Mouse (Mus musculus) testis, adult 2 months (tissue): ENCODE measurements around the gene Mettl16. TPM values are rescaled to one million over a fixed set of nuclear protein-coding genes. Genes with fewer than 3 reads are reported as not detected.

Experiments
- H3K27ac ChIP-seq: fragments of 200-500 bp; 2 replicates; pipeline ENCODE4 v1.5.1; 2012; ENCODE audit warnings: low read depth, low read length; ENCODE audit not compliant: control insufficient read depth, insufficient read depth
- H3K27me3 ChIP-seq: fragments of 200-500 bp; 2 replicates; pipeline ENCODE4 v1.6.1; 2012; ENCODE audit warnings: mild to moderate bottlenecking, low read length, moderate library complexity; ENCODE audit not compliant: control insufficient read depth, insufficient read depth
- H3K36me3 ChIP-seq: fragments of 200-500 bp; 2 replicates; pipeline ENCODE4 v1.6.1; 2012; ENCODE audit warnings: mild to moderate bottlenecking, low read length; ENCODE audit not compliant: control insufficient read depth, insufficient read depth
- H3K4me1 ChIP-seq: fragments of 200-500 bp; 2 replicates; pipeline ENCODE4 v1.6.1; 2012; ENCODE audit warnings: low read length; ENCODE audit not compliant: control insufficient read depth, insufficient read depth
- H3K4me3 ChIP-seq: fragments of 200-500 bp; 2 replicates; pipeline ENCODE4 v1.5.1; 2012; ENCODE audit warnings: low read depth, mild to moderate bottlenecking, low read length, moderate library complexity, mixed read lengths; ENCODE audit not compliant: control insufficient read depth
- CTCF ChIP-seq: fragments of 200-500 bp; IDR thresholded peaks from 2 replicates; pipeline ENCODE4 v1.5.1; 2012; ENCODE audit warnings: low read depth, mild to moderate bottlenecking, inconsistent platforms, low read length, moderate library complexity; ENCODE audit not compliant: control insufficient read depth, insufficient read depth, insufficient replicate concordance
- POLR2A ChIP-seq: fragments of 200-500 bp; IDR thresholded peaks from 2 replicates; pipeline ENCODE4 v1.6.1; 2012; ENCODE audit warnings: low read depth, mild to moderate bottlenecking, inconsistent platforms, low read length, moderate library complexity; ENCODE audit not compliant: control insufficient read depth
- polyA plus RNA-seq: library from polyadenylated mRNA; depleted of rRNA; stranded (reverse); fragments of >200 nt; gene quantifications from 2 replicates; pipeline ENCODE4 v1.2.3, GENCODE M21; 2012

Gene Mettl16
- polyA plus RNA-seq, 1 experiment, result 5.3 TPM

- Histone ChIP-seq H3K36me3 (no peaks in the 10 kb centered on the region), H3K27ac (peak overlapping the region; percentile 78), H3K27me3 (no peaks in the 10 kb centered on the region), H3K4me1 (peaks cover 55% of the 10 kb centered on the region), H3K4me3 (peak overlapping the region; percentile 91)
- no peak for TF ChIP-seq CTCF
- peak; percentile 76; the same call in 1 of the 2 replicates for TF ChIP-seq POLR2A
Measured at GRCm38 (mm10) chr11:74831606-74832451, 61.2 kb downstream of the Mettl16 start.

GRCm38 (mm10) chr11:74832503-74833143, 62.0 kb downstream of the Mettl16 start:
- peak overlapping the region; percentile 91 for H3K4me3 ChIP-seq
- TF ChIP-seq POLR2A, result no peak
- TF ChIP-seq CTCF, result no peak
- H3K4me1 ChIP-seq, result peaks cover 63% of the 10 kb centered on the region
- no peaks in the 10 kb centered on the region for H3K36me3 ChIP-seq
- no peaks in the 10 kb centered on the region for H3K27me3 ChIP-seq
- peak overlapping the region; percentile 78 for H3K27ac ChIP-seq

GRCm38 (mm10) chr11:74833536-74834358, 63.1 kb downstream of the Mettl16 start:
- H3K4me3 ChIP-seq, result no peak overlapping the region
- H3K27ac ChIP-seq, result peak overlapping the region; percentile 26; the same call in 1 of the 2 replicates
- TF ChIP-seq POLR2A (no peak), CTCF (no peak)
- no peaks in the 10 kb centered on the region for H3K27me3 ChIP-seq
- no peaks in the 10 kb centered on the region for H3K36me3 ChIP-seq
- peaks cover 63% of the 10 kb centered on the region for H3K4me1 ChIP-seq

GRCm38 (mm10) chr11:74834359-74834638, 63.7 kb downstream of the Mettl16 start:
- Histone ChIP-seq H3K36me3 (no peaks in the 10 kb centered on the region), H3K4me3 (no peak overlapping the region), H3K27ac (peak overlapping the region; percentile 26; the same call in 1 of the 2 replicates), H3K4me1 (peaks cover 63% of the 10 kb centered on the region), H3K27me3 (no peaks in the 10 kb centered on the region)
- TF ChIP-seq CTCF (no peak), POLR2A (no peak)

GRCm38 (mm10) chr11:74834650-74835277, 64.1 kb downstream of the Mettl16 start:
- Histone ChIP-seq H3K36me3 (no peaks in the 10 kb centered on the region), H3K4me3 (no peak overlapping the region), H3K4me1 (peaks cover 64% of the 10 kb centered on the region), H3K27me3 (no peaks in the 10 kb centered on the region), H3K27ac (no peak overlapping the region; the same call in 1 of the 2 replicates)
- TF ChIP-seq CTCF (no peak), POLR2A (no peak)

GRCm38 (mm10) chr11:74835593-74836224, 65.1 kb downstream of the Mettl16 start:
- peaks cover 71% of the 10 kb centered on the region for H3K4me1 ChIP-seq
- H3K36me3 ChIP-seq, result no peaks in the 10 kb centered on the region
- no peaks in the 10 kb centered on the region for H3K27me3 ChIP-seq
- H3K27ac ChIP-seq, result no peak overlapping the region
- TF ChIP-seq CTCF (no peak), POLR2A (0 out of 2 replicates have a peak, but pooled peaks have one; percentile 6)
- H3K4me3 ChIP-seq, result no peak overlapping the region
